Mouse (Mus musculus): ENCODE measurements around the gene Lbx1.

The Lbx1 gene

GRCm38 (mm10) chr19:45216240-45216639, 19.4 kb downstream of the Lbx1 start:
- DNase-seq (ENCODE audit: low read depth, low spot score) = peak; percentile 70

DNA sequence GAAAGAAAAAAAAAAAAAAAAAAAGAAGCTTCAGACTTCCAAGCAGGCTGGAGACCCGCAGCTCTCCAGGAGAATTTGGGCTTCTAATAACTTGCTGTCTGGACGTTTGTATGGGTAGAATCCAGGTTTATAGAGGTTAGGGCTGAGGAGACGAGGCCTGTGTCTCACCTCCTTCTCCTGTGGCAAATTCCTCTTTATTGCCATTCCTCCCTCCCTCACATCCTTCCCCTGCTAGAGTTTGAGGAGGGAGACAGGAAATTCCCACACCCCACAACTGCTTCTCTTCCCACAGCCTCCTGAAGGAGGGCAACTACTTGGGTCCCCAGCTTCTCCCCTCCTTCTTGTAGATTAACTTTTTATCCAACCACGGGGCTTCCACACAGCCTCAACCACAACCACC, 20.2 kb downstream of the Lbx1 start:
- no peak for DNase-seq (ENCODE audit: low read depth, low spot score)

- DNase-seq (ENCODE audit: low read depth, low spot score) = no peak
Observed at GRCm38 (mm10) chr19:45209776-45210422, 25.7 kb downstream of the Lbx1 start.

- DNase-seq (ENCODE audit: low read depth, low spot score) = no peak
Observed at GRCm38 (mm10) chr19:45209191-45209590, 26.4 kb downstream of the Lbx1 start.

GRCm38 (mm10) chr19:45208438-45209060, 27.1 kb downstream of the Lbx1 start:
- DNase-seq (ENCODE audit: low read depth, low spot score) = no peak

GRCm38 (mm10) chr19:45207662-45208437, 27.8 kb downstream of the Lbx1 start:
- no peak for DNase-seq (ENCODE audit: low read depth, low spot score)

- no peak for DNase-seq (ENCODE audit: low read depth, low spot score)
Observed at GRCm38 (mm10) chr19:45207153-45207552, 28.5 kb downstream of the Lbx1 start.

DNA sequence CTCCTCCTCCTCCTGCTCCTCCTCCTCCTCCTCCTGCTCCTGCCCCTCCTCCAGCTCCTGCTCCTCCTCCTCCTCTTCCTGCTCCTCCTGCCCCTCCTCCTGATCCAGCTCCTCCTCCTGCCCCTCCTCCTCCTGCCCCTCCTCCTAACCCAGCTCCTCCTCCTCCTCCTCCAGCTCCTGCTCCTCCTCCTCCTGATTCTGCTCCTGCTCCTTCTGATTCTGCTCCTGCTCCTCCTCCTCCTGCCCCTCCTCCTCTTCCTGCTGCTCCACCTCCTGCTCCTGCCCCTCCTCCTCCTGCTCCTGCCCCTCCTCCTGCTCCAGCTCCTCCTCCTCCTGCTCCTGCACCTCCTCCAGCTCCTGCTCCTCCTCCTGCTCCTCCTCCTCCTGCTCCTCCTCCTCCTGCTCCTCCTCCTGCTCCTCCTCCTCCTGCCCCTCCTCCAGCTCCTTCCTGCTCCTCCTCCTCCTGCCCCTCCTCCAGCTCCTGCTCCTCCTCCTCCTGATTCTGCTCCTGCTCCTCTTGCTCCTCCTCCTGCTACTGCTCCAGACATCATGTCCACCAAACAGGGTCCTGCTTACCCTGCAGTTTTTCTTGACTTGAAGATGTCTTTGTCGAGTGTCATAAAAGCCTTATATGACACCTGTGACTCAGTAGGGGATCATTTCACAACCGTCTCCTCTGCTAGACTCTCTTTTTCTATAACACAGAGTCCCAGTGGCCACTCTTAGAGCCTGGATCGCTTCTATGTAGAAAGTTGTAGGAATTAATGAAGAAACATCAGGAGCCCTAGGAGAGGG, 30.1 kb downstream of the Lbx1 start:
- no peak for DNase-seq (ENCODE audit: low read depth, low spot score)

DNA sequence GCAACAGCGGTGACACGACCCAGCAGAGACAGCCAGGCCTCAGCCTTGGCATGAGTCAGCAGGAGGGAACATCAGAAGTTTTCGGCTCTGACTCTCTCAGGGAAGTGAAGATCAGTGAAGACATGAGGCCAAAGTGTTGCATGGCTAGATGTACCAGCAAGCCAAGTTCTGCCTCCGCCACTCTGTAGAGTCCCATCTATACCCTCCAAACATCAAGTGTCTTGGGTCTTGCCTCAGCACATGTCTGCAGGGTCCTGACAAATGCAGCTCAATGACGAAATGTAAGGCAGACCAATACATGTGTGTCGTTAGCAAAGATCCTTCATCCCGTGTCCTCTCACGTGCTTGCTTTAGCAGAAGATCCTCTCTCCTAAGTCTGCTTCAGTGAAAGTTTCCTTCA, 38.6 kb downstream of the Lbx1 start:
- no peak for DNase-seq (ENCODE audit: low read depth, low spot score)

- no peak for DNase-seq (ENCODE audit: low read depth, low spot score)
Observed at GRCm38 (mm10) chr19:45194651-45195050, 41.0 kb downstream of the Lbx1 start.
